Mouse (Mus musculus) limb, embryonic 10.5 days (tissue): ENCODE data around the gene Nars2. TPM values are rescaled to one million over a fixed set of nuclear protein-coding genes. Genes with fewer than 3 reads are reported as not detected.

ENCODE experiments used
- DNase-seq: peaks from one replicate; pipeline ENCODE4 v3.0.0-alpha.2; 2017; ENCODE audit warnings: low spot score
- H3K27ac ChIP-seq: fragments of 300-500 bp; sonication (generic); 2 replicates; pipeline ENCODE4 v1.5.1; 2016; ENCODE audit warnings: mild to moderate bottlenecking
- H3K27me3 ChIP-seq: fragments of 300-500 bp; sonication (generic); 2 replicates; pipeline ENCODE4 v1.6.1; 2016; ENCODE audit warnings: low read depth, mild to moderate bottlenecking; ENCODE audit not compliant: poor library complexity, severe bottlenecking
- H3K36me3 ChIP-seq: fragments of 300-500 bp; sonication (generic); 2 replicates; pipeline ENCODE4 v1.6.1; 2016; ENCODE audit warnings: mild to moderate bottlenecking, moderate library complexity
- H3K4me1 ChIP-seq: fragments of 300-500 bp; sonication (generic); 2 replicates; pipeline ENCODE4 v1.6.1; 2016
- H3K4me3 ChIP-seq: fragments of 300-500 bp; sonication (generic); 2 replicates; pipeline ENCODE4 v1.5.1; 2016; ENCODE audit warnings: mild to moderate bottlenecking, moderate library complexity
- H3K9me3 ChIP-seq: fragments of 300-500 bp; sonication (generic); replicated peaks from 2 replicates; pipeline ENCODE4 v1.6.1; 2016; ENCODE audit warnings: mild to moderate bottlenecking
- WGBS: fragments of 180-500 bp; shearing (Covaris S2); methylation state at CpG from one replicate; pipeline ENCODE4 v1.1.7; 2016; 5-methylcytosine and 5-hydroxymethylcytosine counted together
- polyA plus RNA-seq: library from polyadenylated mRNA; unstranded; fragments of >200 nt; fragmentation: Nextera tagmentation; extraction: Ambion mirVana; gene quantifications from 2 replicates; pipeline ENCODE4 v1.2.1, GENCODE M21; 2016

Gene Nars2
- polyA plus RNA-seq, 1 experiment from 2014 or later = 23.8 TPM

DNA sequence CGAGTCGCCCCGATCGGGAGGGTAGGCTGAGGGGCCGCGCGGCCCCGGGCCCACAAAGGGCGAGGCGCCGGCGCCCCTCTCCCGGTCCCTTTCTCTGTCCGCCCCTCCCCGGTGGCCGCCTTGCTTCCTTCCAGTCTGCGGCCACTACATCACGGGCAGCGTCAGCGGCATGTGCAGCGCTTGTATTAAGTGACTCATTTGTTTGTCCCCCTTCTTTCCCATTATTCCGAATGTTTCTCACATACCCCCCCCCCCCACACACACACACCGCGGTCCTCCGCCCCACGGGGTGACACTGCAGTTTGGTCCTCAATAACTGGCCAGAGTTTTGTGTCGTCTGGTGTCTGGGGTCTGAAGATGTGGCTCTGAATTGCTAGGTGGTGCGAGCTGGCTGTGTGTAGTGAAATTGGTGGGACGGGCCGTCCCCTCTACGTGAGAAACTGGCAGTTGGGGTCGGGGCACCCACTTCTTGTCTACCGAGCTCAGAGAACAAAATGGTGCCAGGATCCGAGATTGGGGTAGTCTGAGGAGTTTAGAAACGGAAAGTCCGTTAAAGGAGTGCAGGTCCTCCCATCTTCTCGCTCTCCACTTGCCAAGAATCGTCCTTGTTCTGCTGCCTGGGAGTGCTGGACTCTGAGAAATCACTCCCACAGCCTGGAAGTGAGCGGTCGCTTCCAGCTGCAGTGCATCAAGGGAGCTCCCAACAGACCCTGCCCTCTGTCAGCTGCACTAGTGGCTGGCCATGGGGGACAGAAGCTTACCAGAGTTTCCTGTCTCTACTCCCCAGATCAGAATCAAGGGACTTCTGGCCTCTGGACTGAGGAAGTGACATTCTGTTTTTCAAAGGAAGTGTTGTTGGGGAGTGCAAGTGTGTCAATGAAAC lies 131.2 kb downstream of the Nars2 start:
- no peaks in the 10 kb centered on the region for H3K9me3 ChIP-seq
- H3K4me1 ChIP-seq = peaks cover 40% of the 10 kb centered on the region
- H3K4me3 ChIP-seq = peak overlapping the region; percentile 91
- DNase-seq = peak; percentile 64
- no peaks in the 10 kb centered on the region for H3K36me3 ChIP-seq
- H3K27me3 ChIP-seq = no peaks in the 10 kb centered on the region
- WGBS = under 1% methylated on average over 36 of the region's 40 CpGs
- H3K27ac ChIP-seq = peak overlapping the region; percentile 91

DNA sequence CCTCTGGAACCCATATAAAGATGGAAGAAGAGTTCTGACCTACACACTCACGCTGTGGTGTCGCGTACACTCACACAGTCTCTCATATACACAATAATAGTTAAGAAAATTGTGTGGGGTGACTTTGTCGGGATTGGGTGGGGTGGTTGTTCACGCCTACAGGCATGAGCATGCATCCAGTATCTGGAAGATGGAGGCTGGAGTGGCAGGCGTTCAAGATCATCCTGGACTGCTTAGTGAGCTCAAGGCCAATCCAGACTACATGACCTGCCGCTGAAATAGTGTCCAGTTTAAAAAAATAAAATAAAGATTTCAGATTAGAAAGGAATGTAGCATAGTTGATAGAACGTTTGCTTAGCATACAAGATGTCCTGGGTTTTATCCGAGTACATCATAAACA lies 132.3 kb downstream of the Nars2 start:
- no peak for DNase-seq
- H3K27me3 ChIP-seq = no peaks in the 10 kb centered on the region
- 83% methylated on average over 9 of the region's 9 CpGs for WGBS
- H3K9me3 ChIP-seq = no peaks in the 10 kb centered on the region
- no peak overlapping the region for H3K4me3 ChIP-seq
- no peaks in the 10 kb centered on the region for H3K36me3 ChIP-seq
- peaks cover 40% of the 10 kb centered on the region for H3K4me1 ChIP-seq
- H3K27ac ChIP-seq = no peak overlapping the region

DNA sequence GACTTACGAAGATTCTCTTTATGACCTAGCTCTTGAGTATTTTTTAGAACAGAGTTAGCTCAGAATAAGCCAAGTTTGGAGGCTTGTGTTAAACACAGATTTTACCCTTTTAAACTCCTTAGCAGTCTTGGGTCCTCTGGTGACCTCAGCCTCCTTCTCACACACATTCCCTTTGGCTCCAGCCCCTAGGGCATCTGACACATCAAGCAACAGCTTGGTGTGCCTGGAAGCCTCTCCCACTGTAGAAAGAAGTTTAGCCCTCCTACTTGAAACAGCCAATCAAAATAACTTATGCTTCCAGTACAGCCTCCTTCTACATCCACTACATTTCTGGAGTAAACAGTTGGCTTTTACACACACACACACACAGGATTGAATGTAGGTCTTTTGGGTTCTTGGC lies 132.9 kb downstream of the Nars2 start:
- no peak overlapping the region for H3K4me3 ChIP-seq
- peaks cover 34% of the 10 kb centered on the region for H3K4me1 ChIP-seq
- no peak overlapping the region for H3K27ac ChIP-seq
- H3K9me3 ChIP-seq = no peaks in the 10 kb centered on the region
- no peaks in the 10 kb centered on the region for H3K27me3 ChIP-seq
- DNase-seq = no peak
- H3K36me3 ChIP-seq = no peaks in the 10 kb centered on the region
- WGBS = 94% methylated on average over 1 of the region's 1 CpGs

- Histone ChIP-seq H3K4me3 (no peak overlapping the region), H3K36me3 (no peaks in the 10 kb centered on the region), H3K27ac (no peak overlapping the region), H3K4me1 (peaks cover 29% of the 10 kb centered on the region), H3K9me3 (no peaks in the 10 kb centered on the region), H3K27me3 (no peaks in the 10 kb centered on the region)
- 7% methylated on average over 4 of the region's 4 CpGs for WGBS
- no peak for DNase-seq
These were observed 134.0 kb downstream of the Nars2 start for GRCm38 (mm10) chr7:97085291-97085690.

GRCm38 (mm10) chr7:97094241-97094640 lies 142.9 kb downstream of the Nars2 start:
- Histone ChIP-seq H3K4me1 (no peaks in the 10 kb centered on the region), H3K4me3 (no peak overlapping the region), H3K36me3 (no peaks in the 10 kb centered on the region), H3K9me3 (no peaks in the 10 kb centered on the region), H3K27me3 (no peaks in the 10 kb centered on the region), H3K27ac (no peak overlapping the region)
- WGBS = 82% methylated on average over 3 of the region's 3 CpGs
- DNase-seq = no peak

GRCm38 (mm10) chr7:97108119-97108518 lies 156.8 kb downstream of the Nars2 start:
- Histone ChIP-seq H3K4me1 (no peaks in the 10 kb centered on the region), H3K9me3 (no peaks in the 10 kb centered on the region), H3K36me3 (no peaks in the 10 kb centered on the region), H3K27me3 (no peaks in the 10 kb centered on the region), H3K27ac (no peak overlapping the region), H3K4me3 (no peak overlapping the region)
- DNase-seq = no peak
- WGBS = 88% methylated on average over 3 of the region's 3 CpGs

Other genes with a start within 250 kb of the Nars2 start
- 3.3 and 4.4 TPM in 2 replicates for gene Gab2, start 130.1 kb downstream of the Nars2 start, polyA plus RNA-seq